Mouse (Mus musculus): ENCODE measurements around the gene Ptprt.

Gene Ptprt

GRCm38 (mm10) chr2:161941991-161942390, 719.0 kb downstream of the Ptprt start:
- DNase-seq (ENCODE audit: low spot score): no peak

GRCm38 (mm10) chr2:161907214-161907613, 753.7 kb downstream of the Ptprt start:
- DNase-seq (ENCODE audit: low spot score): no peak

- no peak for DNase-seq (ENCODE audit: low spot score)
Measured at GRCm38 (mm10) chr2:161902196-161902595, 758.8 kb downstream of the Ptprt start.

- DNase-seq (ENCODE audit: low spot score): no peak
Measured at GRCm38 (mm10) chr2:161884446-161884845, 776.5 kb downstream of the Ptprt start.

GRCm38 (mm10) chr2:161882580-161882979, 778.4 kb downstream of the Ptprt start:
- DNase-seq (ENCODE audit: low spot score): no peak

- no peak for DNase-seq (ENCODE audit: low spot score)
Measured at GRCm38 (mm10) chr2:161880941-161881340, 780.0 kb downstream of the Ptprt start.

- DNase-seq (ENCODE audit: low spot score): no peak
Measured at GRCm38 (mm10) chr2:161865231-161865630, 795.7 kb downstream of the Ptprt start.

- DNase-seq (ENCODE audit: low spot score): no peak
Measured at GRCm38 (mm10) chr2:161858813-161859212, 802.1 kb downstream of the Ptprt start.

- DNase-seq (ENCODE audit: low spot score): no peak
Measured at GRCm38 (mm10) chr2:161858361-161858760, 802.6 kb downstream of the Ptprt start.

- no peak for DNase-seq (ENCODE audit: low spot score)
Measured at GRCm38 (mm10) chr2:161835001-161835400, 825.9 kb downstream of the Ptprt start.

- DNase-seq (ENCODE audit: low spot score): no peak
Measured at GRCm38 (mm10) chr2:161833846-161834245, 827.1 kb downstream of the Ptprt start.

- no peak for DNase-seq (ENCODE audit: low spot score)
Measured at GRCm38 (mm10) chr2:161813326-161813725, 847.6 kb downstream of the Ptprt start.

GRCm38 (mm10) chr2:161808086-161808801, 852.7 kb downstream of the Ptprt start:
- no peak for DNase-seq (ENCODE audit: low spot score)

- no peak for DNase-seq (ENCODE audit: low spot score)
Measured at GRCm38 (mm10) chr2:161806287-161807007, 854.5 kb downstream of the Ptprt start.

- DNase-seq (ENCODE audit: low spot score): no peak
Measured at GRCm38 (mm10) chr2:161799946-161800345, 861.0 kb downstream of the Ptprt start.

GRCm38 (mm10) chr2:161767528-161767927, 893.4 kb downstream of the Ptprt start:
- DNase-seq (ENCODE audit: low spot score): no peak

- no peak for DNase-seq (ENCODE audit: low spot score)
Measured at GRCm38 (mm10) chr2:161713024-161713423, 947.9 kb downstream of the Ptprt start.

GRCm38 (mm10) chr2:161709316-161709715, 951.6 kb downstream of the Ptprt start:
- DNase-seq (ENCODE audit: low spot score): no peak

GRCm38 (mm10) chr2:161706386-161706915, 954.5 kb downstream of the Ptprt start:
- no peak for DNase-seq (ENCODE audit: low spot score)

GRCm38 (mm10) chr2:161704811-161705210, 956.1 kb downstream of the Ptprt start:
- DNase-seq (ENCODE audit: low spot score): no peak

- no peak for DNase-seq (ENCODE audit: low spot score)
Measured at GRCm38 (mm10) chr2:161704410-161704809, 956.5 kb downstream of the Ptprt start.

GRCm38 (mm10) chr2:161695819-161696218, 965.1 kb downstream of the Ptprt start:
- DNase-seq (ENCODE audit: low spot score): no peak

GRCm38 (mm10) chr2:161668302-161668986, 992.5 kb downstream of the Ptprt start:
- DNase-seq (ENCODE audit: low spot score): no peak

All from yolk sac, embryonic 10.5 days (tissue).